Mouse (Mus musculus): ENCODE results near the gene Ttc22.

DNA sequence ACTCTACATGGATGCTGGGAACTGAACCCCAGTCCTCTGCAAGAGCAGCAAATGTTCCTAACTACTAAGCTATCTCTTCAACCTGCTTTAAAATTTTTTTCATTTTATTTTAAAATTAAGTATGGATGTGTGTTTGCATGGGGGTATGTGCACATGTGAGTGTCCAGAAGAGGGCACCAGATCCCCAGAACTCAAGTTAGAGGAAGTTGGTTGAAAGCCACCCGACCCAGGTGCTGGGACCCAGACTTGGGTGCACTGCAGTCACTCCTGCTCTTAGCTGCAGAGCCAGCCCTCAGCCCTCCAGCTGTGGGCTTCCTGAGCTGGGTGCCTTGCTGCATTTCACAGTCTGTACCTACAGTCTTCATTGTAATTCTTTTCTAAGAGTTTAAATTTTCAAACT lies 22.8 kb upstream of the Ttc22 start:
- no peak for TF ChIP-seq POLR2A (IDR thresholded peaks at IDR 0.05; ENCODE audit: borderline replicate concordance, low read depth, low read length)
- TF ChIP-seq CTCF (IDR thresholded peaks at IDR 0.05; ENCODE audit: low read depth, low read length), result no peak

Measured in bone marrow macrophage, adult 2 months (primary cell).